Mouse (Mus musculus): ENCODE measurements around the gene Spdye4c.

The Spdye4c gene

GRCm38 (mm10) chr2:128609286-128609685 is 18.3 kb downstream of the Spdye4c start:
- no peak for DNase-seq

GRCm38 (mm10) chr2:128611178-128611577 is 20.2 kb downstream of the Spdye4c start:
- no peak for DNase-seq

- peak; percentile 32 for DNase-seq
These were observed 21.3 kb downstream of the Spdye4c start for GRCm38 (mm10) chr2:128612275-128612674.

GRCm38 (mm10) chr2:128613365-128613764 is 22.4 kb downstream of the Spdye4c start:
- no peak for DNase-seq

GRCm38 (mm10) chr2:128615366-128615765 is 24.4 kb downstream of the Spdye4c start:
- no peak for DNase-seq

- no peak for DNase-seq
These were observed 29.6 kb downstream of the Spdye4c start for GRCm38 (mm10) chr2:128620578-128620977.
